ENCODE assay signal across 8 mouse cellular contexts in the genomic region with DNA sequence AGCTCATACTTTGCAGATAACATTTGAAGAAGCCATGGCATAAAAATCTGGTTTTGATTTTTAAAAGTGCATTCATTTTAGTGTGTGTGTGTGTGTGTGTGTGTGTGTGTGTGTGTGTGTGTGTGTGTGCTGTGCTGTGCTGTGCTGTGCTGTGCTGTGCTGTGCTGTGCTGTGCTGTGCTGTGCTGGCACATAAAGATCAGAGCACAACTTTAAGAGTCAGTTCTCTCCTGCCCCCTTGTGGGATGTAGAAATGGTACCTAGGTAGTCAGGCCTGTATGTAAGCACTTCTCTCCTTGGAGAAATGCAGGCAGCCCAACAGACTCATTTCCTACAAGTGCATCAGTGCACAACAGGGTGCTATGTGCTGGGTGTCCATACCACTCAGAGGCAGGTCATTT.
DNase-seq lines count a peak whose midpoint lies in the region; TF ChIP-seq lines count a peak whose summit lies in the region.

No protein-coding gene starts in this region.

- peak; percentile 71 for TF ChIP-seq CTCF in layer of hippocampus, adult 2 months (conservative IDR thresholded peaks at IDR 0.05)

- H3K4me3 ChIP-seq in layer of hippocampus, adult 2 months = no peak overlapping the region

- DNase-seq in urinary bladder, postnatal 25 days (ENCODE audit: low spot score) = peak; percentile 8
- DNase-seq in urinary bladder, postnatal 4 days (ENCODE audit: low spot score in 2 of 2) = no peak
- peak; percentile 68 to 74 for DNase-seq in cerebellum, postnatal 4 days (ENCODE audit: low spot score in 2 of 2)
- peak; percentile 3 to 15 for DNase-seq in heart, postnatal 14 days
- DNase-seq in layer of hippocampus, adult 2 months (ENCODE audit: low spot score in 2 of 2) = peak; percentile 49 to 69
- peak; percentile 43 for DNase-seq in mesoderm, embryonic 11.5 days (ENCODE audit: low read depth, low spot score)
- DNase-seq in testis, postnatal 10 days (ENCODE audit: low spot score) = peak; percentile 57
- DNase-seq in spleen, adult 12 weeks (ENCODE audit: low spot score) = no peak

- peak overlapping the region; percentile 33; the same call in 1 of the 2 replicates for H3K27ac ChIP-seq in layer of hippocampus, adult 2 months

- intact Hi-C loops in heart, postnatal 14 days (cut with DNase I) = no loop called here

Comparison
In these comparisons a context has a peak if more than half of its experiments do, and no peak if none do; other contexts are left out.
1. DNase-seq: peak in urinary bladder, postnatal 25 days (single experiment), cerebellum, postnatal 4 days (2 of 2), heart, postnatal 14 days (2 of 2), layer of hippocampus, adult 2 months (2 of 2), mesoderm, embryonic 11.5 days (single experiment) and testis, postnatal 10 days (single experiment); none in urinary bladder, postnatal 4 days (0 of 2) and spleen, adult 12 weeks (single experiment).